Comparison of ENCODE assay signal across 25 mouse cellular contexts in genomic region chr7:48017874-48018273, GRCm38 (mm10). TPM values are rescaled to one million over a fixed set of nuclear protein-coding genes. Genes with fewer than 3 reads are reported as not detected.
"Had no signal": no experiment of that assay in that cellular context is flagged by ENCODE, and none has a peak within 500 bp of the region (broad histone marks: within the 10 kb centered on the region; RNA-seq: fewer than 3 reads in every experiment).

No protein-coding gene starts in this region.

- DNase-seq: kidney, adult 18-20 months; kidney, postnatal 14 days; left cerebral cortex, postnatal 4 days; lung, postnatal 14 days; right cerebral cortex, postnatal 4 days; spleen, adult 18-20 months; thymus, adult 2 months; thymus, postnatal 25 days had no signal

- H3K4me2 ChIP-seq: limb, embryonic 13.5 days; lung, embryonic 15.5 days; midbrain, embryonic 12.5 days had no signal

- H3K4me3 ChIP-seq: limb, embryonic 13.5 days; lung, embryonic 15.5 days; midbrain, embryonic 12.5 days had no signal

- H3K27ac ChIP-seq: limb, embryonic 13.5 days; lung, embryonic 15.5 days; macrophage; midbrain, embryonic 12.5 days had no signal

- H3K36me3 ChIP-seq: limb, embryonic 13.5 days; lung, embryonic 15.5 days; midbrain, embryonic 12.5 days had no signal

- H3K4me1 ChIP-seq: limb, embryonic 13.5 days; lung, embryonic 15.5 days; midbrain, embryonic 12.5 days had no signal

- H3K9ac ChIP-seq: limb, embryonic 13.5 days; lung, embryonic 15.5 days; midbrain, embryonic 12.5 days had no signal

- H3K27me3 ChIP-seq: limb, embryonic 13.5 days; lung, embryonic 15.5 days; midbrain, embryonic 12.5 days had no signal

- H3K9me3 ChIP-seq: limb, embryonic 13.5 days; lung, embryonic 15.5 days; midbrain, embryonic 12.5 days had no signal

RNA-seq across cellular contexts. Expression of gene Mrgprx1, which starts 9.5 kb away (rescaled TPM):
- total RNA-seq: layer of hippocampus, adult 8-10 months; layer of hippocampus, postnatal 14 days; left cerebral cortex, adult 18-20 months; left cerebral cortex, postnatal 10 days; left cerebral cortex, postnatal 4 days; liver, adult 2 months; megakaryocyte-erythroid progenitor cell, adult 5-6 weeks; midbrain, postnatal 0 days had no signal
- polyA plus RNA-seq: kidney, embryonic 14.5 days; large intestine, adult 2 months; limb, embryonic 13.5 days; liver, adult 2 months; liver, embryonic 16.5 days; lung, embryonic 15.5 days; macrophage; midbrain, embryonic 12.5 days; midbrain, postnatal 0 days; neural tube, embryonic 14.5 days; stomach, embryonic 14.5 days; testis, adult 2 months had no signal

RNA-seq across cellular contexts. Expression of gene Mrgpra4, which starts 36.0 kb away (rescaled TPM):
- total RNA-seq: layer of hippocampus, adult 8-10 months; layer of hippocampus, postnatal 14 days; left cerebral cortex, adult 18-20 months; left cerebral cortex, postnatal 10 days; left cerebral cortex, postnatal 4 days; liver, adult 2 months; megakaryocyte-erythroid progenitor cell, adult 5-6 weeks; midbrain, postnatal 0 days had no signal
- polyA plus RNA-seq: kidney, embryonic 14.5 days; large intestine, adult 2 months; limb, embryonic 13.5 days; liver, adult 2 months; liver, embryonic 16.5 days; lung, embryonic 15.5 days; macrophage; midbrain, embryonic 12.5 days; midbrain, postnatal 0 days; neural tube, embryonic 14.5 days; stomach, embryonic 14.5 days; testis, adult 2 months; thymus, adult 2 months had no signal
